Mouse (Mus musculus): ENCODE measurements at regions not wholly inside any gene's neighbourhood (a gene's known extent, or its start where the extent isn't known, plus 50 kb on each side); places are given as distances from the start of the nearest gene placed in this dataset.

DNA sequence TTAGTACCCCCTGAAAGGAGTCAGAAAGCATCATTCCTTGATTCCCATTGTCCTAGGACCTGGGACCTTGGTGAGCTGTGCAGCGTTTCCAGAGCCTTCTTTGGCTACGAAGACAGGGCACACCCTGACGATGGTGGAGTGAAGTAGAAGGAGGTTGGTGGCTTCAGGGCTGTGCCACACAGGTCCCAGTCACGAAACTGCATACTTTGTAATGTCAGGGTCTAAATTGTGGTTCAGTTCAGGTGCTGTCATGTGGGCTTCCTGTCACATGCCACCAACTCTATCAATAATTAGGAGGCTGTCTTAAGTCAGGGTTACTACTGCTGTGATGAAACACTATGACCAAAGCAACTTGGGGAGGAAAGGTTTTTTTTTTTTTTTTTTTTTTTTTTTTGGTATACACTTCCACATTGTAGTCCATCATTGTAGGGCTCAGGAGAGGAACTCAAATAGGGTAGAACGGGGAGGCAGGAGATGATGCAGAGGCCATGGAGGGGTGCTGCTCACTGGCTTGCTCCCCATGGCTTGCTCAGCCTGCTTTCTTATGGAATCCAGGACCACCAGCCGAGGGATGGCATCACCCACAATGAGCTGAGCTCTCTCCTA lies 98.0 kb upstream of the Rap1b start:
- H3K9ac ChIP-seq = no peak overlapping the region

DNA sequence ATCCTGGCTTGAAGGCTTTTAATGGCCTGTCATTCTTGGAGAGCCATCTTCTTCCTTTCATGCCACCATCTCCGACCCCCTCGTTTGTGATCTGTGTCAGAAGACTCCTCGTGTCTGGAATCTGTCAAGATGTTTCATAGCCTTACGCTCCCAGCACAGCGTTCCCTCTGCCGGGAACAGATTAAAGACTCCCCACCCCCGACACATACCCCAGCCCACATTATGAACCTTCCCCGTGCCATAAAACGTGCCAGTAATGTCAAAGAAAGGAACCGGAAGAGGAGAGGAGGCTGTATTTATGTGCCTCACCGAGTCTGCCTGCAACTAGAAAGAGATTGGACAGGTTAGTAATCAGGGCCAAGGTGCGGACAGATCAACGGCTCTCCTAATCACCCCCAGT lies 101.4 kb upstream of the Rap1b start:
- no peak overlapping the region for H3K9ac ChIP-seq
- no peak for ATAC-seq (replicated peaks; ENCODE audit: low FRiP score)
- no peaks in the 10 kb centered on the region for H3K36me3 ChIP-seq
- WGBS = 15% methylated on average over 13 of the region's 13 CpGs
- no peaks in the 10 kb centered on the region for H3K27me3 ChIP-seq
- no peaks in the 10 kb centered on the region for H3K9me3 ChIP-seq (replicated peaks)
- peaks cover 5% of the 10 kb centered on the region; the same call in 1 of the 2 replicates for H3K4me1 ChIP-seq
- no peak overlapping the region for H3K27ac ChIP-seq
- H3K4me3 ChIP-seq (replicated peaks) = peak overlapping the region; percentile 23
- peak overlapping the region; percentile 45 for H3K4me2 ChIP-seq

More for the DNA sequence above, 98.0 kb upstream of the Rap1b start:
- H3K9me3 ChIP-seq (replicated peaks) = no peaks in the 10 kb centered on the region
- no peaks in the 10 kb centered on the region for H3K36me3 ChIP-seq
- WGBS = 91% methylated on average over 6 of the region's 6 CpGs
- H3K4me1 ChIP-seq = peaks cover 15% of the 10 kb centered on the region
- no peak for ATAC-seq (replicated peaks; ENCODE audit: low FRiP score)
- H3K4me2 ChIP-seq = no peak overlapping the region
- no peak overlapping the region for H3K4me3 ChIP-seq (replicated peaks)
- no peaks in the 10 kb centered on the region for H3K27me3 ChIP-seq
- no peak overlapping the region for H3K27ac ChIP-seq

- Histone ChIP-seq H3K9ac (no peak overlapping the region), H3K27ac (no peak overlapping the region), H3K27me3 (no peaks in the 10 kb centered on the region), H3K36me3 (no peaks in the 10 kb centered on the region), H3K4me3 (replicated peaks) (no peak overlapping the region), H3K4me1 (peaks cover 5% of the 10 kb centered on the region; the same call in 1 of the 2 replicates), H3K9me3 (replicated peaks) (no peaks in the 10 kb centered on the region), H3K4me2 (peak overlapping the region; percentile 45; the same call in 1 of the 2 replicates)
- 86% methylated on average over 7 of the region's 7 CpGs for WGBS
- no peak for ATAC-seq (replicated peaks; ENCODE audit: low FRiP score)
Observed at GRCm38 (mm10) chr10:117947911-117948310, 102.1 kb upstream of the Rap1b start.

- ATAC-seq (replicated peaks; ENCODE audit: low FRiP score) = no peak
- Histone ChIP-seq H3K27me3 (no peaks in the 10 kb centered on the region), H3K4me2 (no peak overlapping the region), H3K4me3 (replicated peaks) (no peak overlapping the region), H3K4me1 (no peaks in the 10 kb centered on the region), H3K36me3 (no peaks in the 10 kb centered on the region), H3K27ac (no peak overlapping the region), H3K9ac (no peak overlapping the region), H3K9me3 (replicated peaks) (no peaks in the 10 kb centered on the region)
- 72% methylated on average over 26 of the region's 26 CpGs for WGBS
Observed at GRCm38 (mm10) chr10:117952116-117953025, 106.5 kb upstream of the Rap1b start.

- H3K4me1 ChIP-seq = no peaks in the 10 kb centered on the region
- no peak for ATAC-seq (replicated peaks; ENCODE audit: low FRiP score)
Observed at GRCm38 (mm10) chr10:117953026-117953711, 107.3 kb upstream of the Rap1b start.

GRCm38 (mm10) chr10:117956174-117956950 lies 110.5 kb upstream of the Rap1b start:
- Histone ChIP-seq H3K9me3 (replicated peaks) (no peaks in the 10 kb centered on the region), H3K4me1 (no peaks in the 10 kb centered on the region), H3K4me2 (no peak overlapping the region), H3K9ac (no peak overlapping the region), H3K36me3 (no peaks in the 10 kb centered on the region), H3K27ac (no peak overlapping the region), H3K4me3 (replicated peaks) (no peak overlapping the region), H3K27me3 (no peaks in the 10 kb centered on the region)
- ATAC-seq (replicated peaks; ENCODE audit: low FRiP score) = no peak
- 79% methylated on average over 17 of the region's 17 CpGs for WGBS

More at GRCm38 (mm10) chr10:117953026-117953711, 107.3 kb upstream of the Rap1b start:
- Histone ChIP-seq H3K9ac (no peak overlapping the region), H3K9me3 (replicated peaks) (no peaks in the 10 kb centered on the region), H3K27ac (no peak overlapping the region), H3K36me3 (no peaks in the 10 kb centered on the region), H3K27me3 (no peaks in the 10 kb centered on the region), H3K4me3 (replicated peaks) (no peak overlapping the region), H3K4me2 (no peak overlapping the region)
- WGBS = 24% methylated on average over 12 of the region's 12 CpGs

- WGBS = 56% methylated on average over 6 of the region's 6 CpGs
- no peak overlapping the region for H3K27ac ChIP-seq
- no peak overlapping the region for H3K4me2 ChIP-seq
- no peak for ATAC-seq (replicated peaks; ENCODE audit: low FRiP score)
- H3K9me3 ChIP-seq (replicated peaks) = no peaks in the 10 kb centered on the region
- no peaks in the 10 kb centered on the region for H3K27me3 ChIP-seq
- no peaks in the 10 kb centered on the region for H3K4me1 ChIP-seq
- H3K36me3 ChIP-seq = no peaks in the 10 kb centered on the region
- H3K4me3 ChIP-seq (replicated peaks) = no peak overlapping the region
- no peak overlapping the region for H3K9ac ChIP-seq
Observed at GRCm38 (mm10) chr10:117974706-117975105, 128.9 kb upstream of the Rap1b start.

GRCm38 (mm10) chr10:117975467-117975866 lies 129.6 kb upstream of the Rap1b start:
- H3K27me3 ChIP-seq = no peaks in the 10 kb centered on the region
- no peak overlapping the region for H3K4me3 ChIP-seq (replicated peaks)
- H3K27ac ChIP-seq = no peak overlapping the region
- H3K9ac ChIP-seq = no peak overlapping the region
- H3K36me3 ChIP-seq = no peaks in the 10 kb centered on the region
- no peak overlapping the region for H3K4me2 ChIP-seq
- ATAC-seq (replicated peaks; ENCODE audit: low FRiP score) = no peak
- WGBS = 87% methylated on average over 1 of the region's 1 CpGs
- no peaks in the 10 kb centered on the region for H3K9me3 ChIP-seq (replicated peaks)
- no peaks in the 10 kb centered on the region for H3K4me1 ChIP-seq

DNA sequence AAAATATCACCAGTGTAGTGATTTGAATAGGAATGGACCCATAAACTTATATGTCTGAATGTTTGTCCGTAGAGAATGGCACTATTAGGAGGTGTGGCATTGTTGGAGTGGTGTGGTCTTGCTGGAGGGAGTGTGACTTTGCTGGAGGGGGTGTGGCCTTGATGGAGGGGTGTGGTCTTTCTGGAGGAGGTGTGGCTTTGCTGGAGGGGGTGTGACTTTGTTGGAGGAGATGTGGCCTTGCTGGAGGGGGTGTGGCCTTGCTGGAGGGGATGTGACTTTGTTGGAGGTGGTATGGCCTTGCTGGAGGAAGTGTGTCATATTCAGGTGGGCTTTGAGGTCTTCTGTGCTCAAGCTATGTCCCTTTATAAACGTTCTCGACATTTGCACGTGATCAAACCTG lies 133.3 kb upstream of the Rap1b start:
- WGBS = 91% methylated on average over 4 of the region's 4 CpGs
- no peak for ATAC-seq (replicated peaks; ENCODE audit: low FRiP score)
- H3K4me1 ChIP-seq = no peaks in the 10 kb centered on the region
- H3K4me2 ChIP-seq = no peak overlapping the region
- H3K27me3 ChIP-seq = no peaks in the 10 kb centered on the region
- no peaks in the 10 kb centered on the region for H3K36me3 ChIP-seq
- no peaks in the 10 kb centered on the region for H3K9me3 ChIP-seq (replicated peaks)
- H3K4me3 ChIP-seq (replicated peaks) = no peak overlapping the region
- no peak overlapping the region for H3K9ac ChIP-seq
- H3K27ac ChIP-seq = no peak overlapping the region

GRCm38 (mm10) chr10:117982611-117983210 lies 136.9 kb upstream of the Rap1b start:
- Histone ChIP-seq H3K9ac (no peak overlapping the region), H3K27ac (peak overlapping the region; percentile 55), H3K9me3 (replicated peaks) (no peaks in the 10 kb centered on the region), H3K4me2 (no peak overlapping the region), H3K4me3 (replicated peaks) (no peak overlapping the region), H3K27me3 (no peaks in the 10 kb centered on the region), H3K36me3 (no peaks in the 10 kb centered on the region), H3K4me1 (no peaks in the 10 kb centered on the region)
- 35% methylated on average over 8 of the region's 8 CpGs for WGBS
- ATAC-seq (replicated peaks; ENCODE audit: low FRiP score) = no peak

DNA sequence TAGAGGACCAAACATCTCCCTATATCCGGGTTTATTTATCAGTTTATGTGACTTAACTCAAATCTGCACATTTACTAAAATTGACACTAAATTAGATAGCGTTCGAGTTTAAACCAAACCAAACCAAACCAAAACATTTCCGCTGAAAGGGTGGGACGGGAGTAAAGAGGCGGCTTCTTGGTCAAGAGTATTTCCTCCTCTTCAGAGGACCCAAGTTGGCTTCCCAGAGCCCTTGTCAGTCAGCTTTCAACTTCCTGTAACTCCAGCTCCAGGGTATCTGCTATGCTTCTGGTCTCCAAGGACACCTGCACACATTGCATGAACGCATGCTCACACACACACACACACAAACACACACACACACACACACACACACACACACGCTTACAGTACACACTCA lies 137.4 kb upstream of the Rap1b start:
- Histone ChIP-seq H3K9me3 (replicated peaks) (no peaks in the 10 kb centered on the region), H3K27me3 (no peaks in the 10 kb centered on the region), H3K4me3 (replicated peaks) (no peak overlapping the region), H3K9ac (no peak overlapping the region), H3K36me3 (no peaks in the 10 kb centered on the region), H3K4me2 (no peak overlapping the region), H3K4me1 (no peaks in the 10 kb centered on the region), H3K27ac (peak overlapping the region; percentile 54; the same call in 1 of the 2 replicates)
- no peak for ATAC-seq (replicated peaks; ENCODE audit: low FRiP score)
- WGBS = 76% methylated on average over 8 of the region's 8 CpGs
